Mouse (Mus musculus) olfactory bulb, adult 2 months (tissue): ENCODE results near the gene Snn.

Source experiments
- CTCF ChIP-seq: fragments of 200-500 bp; IDR thresholded peaks from 2 replicates; pipeline ENCODE4 v1.5.1; 2012; ENCODE audit warnings: low read depth, mild to moderate bottlenecking, low read length, moderate library complexity; ENCODE audit not compliant: insufficient read depth
- POLR2A ChIP-seq: fragments of 200-500 bp; IDR thresholded peaks from 2 replicates; pipeline ENCODE4 v1.6.1; 2012; ENCODE audit warnings: mild to moderate bottlenecking, low read depth, low read length, moderate library complexity; ENCODE audit not compliant: insufficient read depth

DNA sequence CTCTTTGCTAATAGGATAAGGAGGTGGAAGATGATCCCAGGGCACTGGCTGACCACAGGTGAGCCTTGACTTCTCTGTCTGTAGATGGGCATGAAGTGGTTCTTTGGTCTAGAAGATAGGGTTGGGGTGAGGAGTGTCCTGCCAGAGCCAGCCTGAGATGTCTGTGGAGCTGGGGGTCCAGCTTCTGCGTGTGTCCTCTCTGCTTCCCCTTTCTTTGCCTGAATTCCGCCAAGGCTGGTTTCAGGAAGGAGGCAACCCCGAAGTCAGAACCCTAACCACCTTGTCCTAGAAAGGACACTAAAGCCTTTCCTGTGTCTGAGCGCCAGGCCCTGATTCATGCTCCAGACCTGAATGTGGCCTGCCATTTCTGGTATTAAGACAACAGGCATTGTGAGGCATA, 48.8 kb upstream of the Snn start:
- TF ChIP-seq CTCF (no peak), POLR2A (no peak)
